Mouse (Mus musculus) intestine, embryonic 16.5 days (tissue): ENCODE measurements at regions not wholly inside any gene's neighbourhood (a gene's known extent, or its start where the extent isn't known, plus 50 kb on each side); places are given as distances from the start of the nearest gene placed in this dataset.
A peak's percentile ranks its signal among the peaks of the same experiment; 100 is the strongest.
"Not testable (repeated sequence)": the region's sequence is repeated elsewhere in the genome, so short reads cannot be mapped to it uniquely, and the experiment has no call there.

Source experiments
- ATAC-seq: fragments of 200-750 bp; cut with Nextera tagmentation; 2 replicates; pipeline ENCODE4 v1.8.0; 2017; ENCODE audit warnings: moderate TSS enrichment, moderate library complexity
- H3K27ac ChIP-seq: fragments of 300-500 bp; sonication (generic); 2 replicates; pipeline ENCODE4 v1.5.1; 2014; ENCODE audit warnings: mild to moderate bottlenecking, low read length
- H3K27me3 ChIP-seq: fragments of 300-500 bp; sonication (generic); replicated peaks from 2 replicates; pipeline ENCODE4 v1.6.1; 2014; ENCODE audit warnings: low read length, control low read depth, mixed read lengths; ENCODE audit not compliant: control insufficient read depth, insufficient read depth
- H3K36me3 ChIP-seq: fragments of 300-500 bp; sonication (generic); 2 replicates; pipeline ENCODE4 v1.6.1; 2014; ENCODE audit warnings: low read length, control low read depth; ENCODE audit not compliant: control insufficient read depth, insufficient read depth
- H3K4me1 ChIP-seq: fragments of 300-500 bp; sonication (generic); 2 replicates; pipeline ENCODE4 v1.6.1; 2014; ENCODE audit warnings: low read length, control low read depth, mixed read lengths; ENCODE audit not compliant: control insufficient read depth, insufficient read depth
- H3K4me2 ChIP-seq: fragments of 300-500 bp; sonication (generic); 2 replicates; pipeline ENCODE4 v1.6.1; 2014; ENCODE audit warnings: low read depth, low read length, control low read depth
- H3K4me3 ChIP-seq: fragments of 300-500 bp; sonication (generic); 2 replicates; pipeline ENCODE4 v1.5.1; 2014; ENCODE audit warnings: mild to moderate bottlenecking, low read length
- H3K9ac ChIP-seq: fragments of 300-500 bp; sonication (generic); 2 replicates; pipeline ENCODE4 v1.6.1; 2014; ENCODE audit warnings: low read depth, low read length
- H3K9me3 ChIP-seq: fragments of 300-500 bp; sonication (generic); 2 replicates; pipeline ENCODE4 v1.6.1; 2016; ENCODE audit warnings: low read length, control low read depth; ENCODE audit not compliant: control insufficient read depth
- WGBS: fragments of 180-500 bp; shearing (Covaris S2); extraction: QIAGEN DNeasy Blood & Tissue Kit; methylation state at CpG from one replicate; pipeline ENCODE4 v1.1.7; 2014; 5-methylcytosine and 5-hydroxymethylcytosine counted together

DNA sequence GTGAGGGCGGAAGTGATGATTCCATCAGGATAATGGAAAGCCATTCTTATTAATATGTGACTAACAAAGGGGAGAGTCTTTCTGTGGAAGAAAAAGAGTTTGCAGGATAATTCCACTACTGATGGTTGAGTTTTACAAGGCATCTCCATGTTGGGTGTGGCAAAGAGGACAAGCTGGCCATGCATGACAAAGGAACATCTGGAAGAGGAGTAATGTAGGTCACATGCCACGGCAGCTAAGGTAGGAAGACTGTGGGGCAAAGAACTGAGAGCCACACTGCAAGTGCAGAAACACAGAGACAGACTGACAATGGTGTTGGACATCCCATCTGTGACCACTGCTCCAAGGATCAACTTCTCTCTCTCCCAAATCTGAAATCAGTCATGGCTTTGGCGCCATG lies 196.4 kb upstream of the Gdi2 start:
- WGBS, result 88% methylated on average over 3 of the region's 3 CpGs
- H3K36me3 ChIP-seq, result no peaks in the 10 kb centered on the region
- H3K27ac ChIP-seq, result no peak overlapping the region
- H3K9me3 ChIP-seq, result peaks cover 9% of the 10 kb centered on the region
- no peaks in the 10 kb centered on the region for H3K27me3 ChIP-seq
- no peaks in the 10 kb centered on the region for H3K4me1 ChIP-seq
- ATAC-seq, result no peak
- no peak overlapping the region for H3K4me3 ChIP-seq
- no peak overlapping the region for H3K4me2 ChIP-seq
- no peak overlapping the region for H3K9ac ChIP-seq

DNA sequence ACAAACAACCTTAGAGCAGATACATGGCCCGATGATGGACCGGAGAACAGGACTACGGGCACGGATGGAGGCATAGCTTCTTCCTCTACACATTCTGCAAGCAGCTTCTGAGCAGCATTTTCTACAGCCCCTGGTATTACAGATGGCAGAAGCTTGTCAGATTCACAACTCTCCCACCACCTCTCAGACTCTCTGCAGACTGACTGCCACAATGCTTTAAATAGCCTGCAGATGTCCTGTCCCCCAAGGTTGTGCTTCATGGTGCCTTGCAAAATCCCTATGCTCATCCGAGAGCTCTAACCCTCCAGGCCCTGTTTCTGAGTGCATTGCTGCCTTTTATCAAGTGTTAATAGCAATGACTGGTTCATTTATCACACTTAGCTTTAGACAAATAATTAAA lies 194.3 kb upstream of the Gdi2 start:
- H3K4me1 ChIP-seq, result no peaks in the 10 kb centered on the region

GRCm38 (mm10) chr13:3354912-3355311 lies 183.0 kb upstream of the Gdi2 start:
- peaks cover 14% of the 10 kb centered on the region; the same call in 1 of the 2 replicates for H3K4me1 ChIP-seq
- not testable (repeated sequence) for ATAC-seq, H3K36me3 ChIP-seq, H3K4me2 ChIP-seq, H3K9me3 ChIP-seq, H3K27ac ChIP-seq, H3K9ac ChIP-seq, H3K4me3 ChIP-seq
- peaks cover 24% of the 10 kb centered on the region for H3K27me3 ChIP-seq

More for the DNA sequence above, 194.3 kb upstream of the Gdi2 start:
- Histone ChIP-seq H3K9me3 (peaks cover 4% of the 10 kb centered on the region; the same call in 1 of the 2 replicates), H3K4me3 (no peak overlapping the region), H3K27ac (no peak overlapping the region), H3K4me2 (no peak overlapping the region), H3K36me3 (no peaks in the 10 kb centered on the region), H3K27me3 (no peaks in the 10 kb centered on the region), H3K9ac (no peak overlapping the region)
- no peak for ATAC-seq
- WGBS, result 80% methylated on average over 5 of the region's 5 CpGs

GRCm38 (mm10) chr13:3358079-3358608 lies 179.7 kb upstream of the Gdi2 start:
- ATAC-seq, result no peak
- Histone ChIP-seq H3K4me2 (peak overlapping the region; percentile 98), H3K36me3 (no peaks in the 10 kb centered on the region), H3K27me3 (peaks cover 26% of the 10 kb centered on the region), H3K9ac (peak overlapping the region; percentile 30; the same call in 1 of the 2 replicates), H3K4me1 (peaks cover 14% of the 10 kb centered on the region; the same call in 1 of the 2 replicates), H3K4me3 (peak overlapping the region; percentile 63), H3K27ac (no peak overlapping the region), H3K9me3 (no peaks in the 10 kb centered on the region)
- 3% methylated on average over 44 of the region's 45 CpGs for WGBS

DNA sequence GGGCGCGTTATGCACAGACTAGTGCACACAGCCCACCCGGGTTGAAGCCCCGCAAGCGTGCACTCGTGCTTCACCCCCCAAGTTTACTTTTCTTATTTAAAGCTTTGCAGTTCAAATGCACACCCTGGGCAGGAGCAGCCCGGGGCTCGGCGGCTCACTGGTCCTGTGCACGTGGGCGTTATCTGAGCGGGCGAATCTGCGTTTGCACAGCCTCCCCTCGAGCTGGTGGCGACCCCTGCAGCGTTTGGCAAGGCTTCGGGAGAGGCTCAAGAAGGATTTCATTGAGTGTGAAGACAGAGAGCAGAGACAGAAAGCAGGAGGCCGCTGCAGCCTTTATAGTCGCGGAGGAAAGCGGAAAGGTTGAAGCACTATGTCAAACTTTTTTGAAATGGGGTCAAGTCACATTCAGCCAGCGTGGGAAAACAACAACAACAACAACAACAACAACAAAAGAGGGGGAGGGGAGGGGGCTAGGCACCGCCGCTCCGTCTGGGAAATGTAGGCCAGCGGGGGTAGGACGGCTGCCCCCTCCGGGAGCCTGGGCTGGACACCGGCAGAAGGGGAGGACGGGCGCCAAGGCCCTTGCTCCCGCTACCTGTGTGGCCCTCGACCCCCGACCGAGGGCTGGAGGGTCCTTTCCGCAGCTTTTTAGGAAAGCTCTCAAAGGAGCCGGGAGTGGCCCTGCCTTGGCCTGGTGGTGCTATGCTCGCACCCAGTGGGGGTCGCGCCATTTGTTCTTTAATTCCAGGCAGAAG lies 178.7 kb upstream of the Gdi2 start:
- no peaks in the 10 kb centered on the region for H3K9me3 ChIP-seq
- H3K9ac ChIP-seq, result 0 out of 2 replicates have a peak overlapping the region, but pooled peaks have one; percentile 50
- WGBS, result under 1% methylated on average over 41 of the region's 41 CpGs
- no peaks in the 10 kb centered on the region for H3K36me3 ChIP-seq
- peaks cover 14% of the 10 kb centered on the region; the same call in 1 of the 2 replicates for H3K4me1 ChIP-seq
- peaks cover 26% of the 10 kb centered on the region for H3K27me3 ChIP-seq
- H3K4me3 ChIP-seq, result peak overlapping the region; percentile 63
- H3K4me2 ChIP-seq, result peak overlapping the region; percentile 98
- peak; percentile 14; the same call in 1 of the 2 replicates for ATAC-seq
- no peak overlapping the region for H3K27ac ChIP-seq

GRCm38 (mm10) chr13:3359751-3360260 lies 178.1 kb upstream of the Gdi2 start:
- WGBS, result 1% methylated on average over 35 of the region's 35 CpGs
- H3K4me2 ChIP-seq, result peak overlapping the region; percentile 98
- 0 out of 2 replicates have a peak, but pooled peaks have one; percentile 4 for ATAC-seq
- peak overlapping the region; percentile 50 for H3K9ac ChIP-seq
- H3K27ac ChIP-seq, H3K9me3 ChIP-seq, H3K36me3 ChIP-seq: not testable (repeated sequence)
- H3K4me3 ChIP-seq, result peak overlapping the region; percentile 63
- H3K27me3 ChIP-seq, result peaks cover 26% of the 10 kb centered on the region
- H3K4me1 ChIP-seq, result peaks cover 14% of the 10 kb centered on the region; the same call in 1 of the 2 replicates

GRCm38 (mm10) chr13:3360503-3361490 lies 177.1 kb upstream of the Gdi2 start:
- WGBS, result 2% methylated on average over 81 of the region's 82 CpGs
- no peaks in the 10 kb centered on the region for H3K9me3 ChIP-seq
- H3K4me2 ChIP-seq, result peak overlapping the region; percentile 98
- peak; percentile 92 for ATAC-seq
- H3K4me3 ChIP-seq, result peak overlapping the region; percentile 63
- no peak overlapping the region for H3K27ac ChIP-seq
- peak overlapping the region; percentile 50 for H3K9ac ChIP-seq
- peaks cover 14% of the 10 kb centered on the region; the same call in 1 of the 2 replicates for H3K4me1 ChIP-seq
- H3K27me3 ChIP-seq, result peaks cover 26% of the 10 kb centered on the region
- H3K36me3 ChIP-seq, result no peaks in the 10 kb centered on the region

- Histone ChIP-seq H3K4me2 (no peak overlapping the region), H3K27me3 (no peaks in the 10 kb centered on the region), H3K9ac (no peak overlapping the region), H3K27ac (no peak overlapping the region), H3K36me3 (no peaks in the 10 kb centered on the region), H3K4me3 (no peak overlapping the region), H3K9me3 (no peaks in the 10 kb centered on the region), H3K4me1 (no peaks in the 10 kb centered on the region)
- ATAC-seq, result no peak
- WGBS, result 72% methylated on average over 6 of the region's 6 CpGs
Observed at GRCm38 (mm10) chr13:3372701-3373100, 165.2 kb upstream of the Gdi2 start.
